Mouse (Mus musculus): ENCODE measurements around the gene Cbx4. TPM values are rescaled to one million over a fixed set of nuclear protein-coding genes. Genes with fewer than 3 reads are reported as not detected.

Cbx4 gene
- polyA plus RNA-seq, 1 experiment, result 17.2 TPM

- no peak for DNase-seq (ENCODE audit: low read depth in 1 of 2, low spot score in 2 of 2)
- Histone ChIP-seq H3K27ac (ENCODE audit: insufficient read depth, low read length) (no peak overlapping the region), H3K36me3 (ENCODE audit: control insufficient read depth, insufficient read depth, low read length) (no peaks in the 10 kb centered on the region), H3K4me3 (ENCODE audit: extremely low read depth, insufficient read depth, insufficient read length) (no peak overlapping the region), H3K4me1 (ENCODE audit: control insufficient read depth, insufficient read depth, insufficient read length) (peaks cover 7% of the 10 kb centered on the region; the same call in 1 of the 2 replicates), H3K27me3 (ENCODE audit: control insufficient read depth, insufficient read depth, low read length) (no peaks in the 10 kb centered on the region)
- TF ChIP-seq CTCF (IDR thresholded peaks at IDR 0.05; ENCODE audit: extremely low read depth, insufficient read depth, insufficient read length, insufficient replicate concordance) (no peak), POLR2A (IDR thresholded peaks at IDR 0.05; ENCODE audit: low read depth, low read length) (no peak)
- 83% methylated on average over 6 of the region's 6 CpGs for WGBS
These were observed 13.0 kb downstream of the Cbx4 start for GRCm38 (mm10) chr11:119072986-119073385.

DNA sequence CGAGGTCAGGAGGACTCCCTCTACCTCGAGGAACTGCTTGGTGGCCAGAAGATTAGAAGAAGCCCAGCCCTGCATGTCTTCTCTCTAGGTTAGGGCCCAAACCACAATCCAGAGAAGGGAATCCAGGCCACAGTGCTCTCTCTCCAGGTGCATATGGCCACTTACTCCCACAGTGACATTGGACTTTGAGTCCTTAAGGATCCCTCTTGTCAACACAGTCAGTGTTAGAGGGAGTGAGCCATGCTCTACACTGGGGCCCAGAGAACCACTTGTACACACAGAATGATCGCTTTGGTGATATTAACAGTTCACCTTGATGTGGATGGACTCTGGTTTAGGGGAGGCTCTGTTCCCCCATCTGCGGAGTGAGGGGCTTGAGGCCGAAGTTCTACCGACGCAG is 13.8 kb downstream of the Cbx4 start:
- H3K4me1 ChIP-seq (ENCODE audit: control insufficient read depth, insufficient read depth, insufficient read length), result peaks cover 7% of the 10 kb centered on the region; the same call in 1 of the 2 replicates
- TF ChIP-seq POLR2A (IDR thresholded peaks at IDR 0.05; ENCODE audit: low read depth, low read length), result no peak
- TF ChIP-seq CTCF (IDR thresholded peaks at IDR 0.05; ENCODE audit: extremely low read depth, insufficient read depth, insufficient read length, insufficient replicate concordance), result no peak
- no peak for DNase-seq (ENCODE audit: low read depth in 1 of 2, low spot score in 2 of 2)
- 80% methylated on average over 7 of the region's 7 CpGs for WGBS
- no peaks in the 10 kb centered on the region for H3K27me3 ChIP-seq (ENCODE audit: control insufficient read depth, insufficient read depth, low read length)
- no peaks in the 10 kb centered on the region for H3K36me3 ChIP-seq (ENCODE audit: control insufficient read depth, insufficient read depth, low read length)
- H3K4me3 ChIP-seq (ENCODE audit: extremely low read depth, insufficient read depth, insufficient read length), result no peak overlapping the region
- H3K27ac ChIP-seq (ENCODE audit: insufficient read depth, low read length), result no peak overlapping the region

DNA sequence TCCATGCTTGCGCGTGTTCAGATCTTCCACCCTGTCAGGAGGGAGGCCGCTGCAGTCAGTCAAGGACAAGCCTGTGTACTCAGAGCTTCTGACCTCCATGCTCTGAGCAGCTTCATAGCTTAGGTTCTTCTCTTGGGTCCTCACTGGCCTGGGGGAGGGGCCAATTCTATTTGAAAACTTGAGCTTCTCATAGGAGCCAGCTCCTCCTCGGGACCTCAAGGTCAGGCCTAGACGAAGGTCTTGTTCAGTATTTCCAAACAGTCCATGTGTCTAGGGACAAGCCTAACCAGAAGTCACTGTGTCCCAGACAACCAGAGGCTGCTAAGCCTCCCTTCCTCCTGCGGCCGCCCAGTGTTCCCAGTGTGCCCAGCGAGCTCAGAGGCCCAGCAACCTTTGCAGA is 19.2 kb downstream of the Cbx4 start:
- Histone ChIP-seq H3K36me3 (ENCODE audit: control insufficient read depth, insufficient read depth, low read length) (no peaks in the 10 kb centered on the region), H3K27ac (ENCODE audit: insufficient read depth, low read length) (no peak overlapping the region), H3K27me3 (ENCODE audit: control insufficient read depth, insufficient read depth, low read length) (0 out of 2 replicates have a peak, but pooled peaks cover 1% of the 10 kb centered on the region), H3K4me1 (ENCODE audit: control insufficient read depth, insufficient read depth, insufficient read length) (no peaks in the 10 kb centered on the region), H3K4me3 (ENCODE audit: extremely low read depth, insufficient read depth, insufficient read length) (no peak overlapping the region)
- no peak for DNase-seq (ENCODE audit: low read depth in 1 of 2, low spot score in 2 of 2)
- WGBS, result 90% methylated on average over 8 of the region's 8 CpGs
- no peak for TF ChIP-seq CTCF (IDR thresholded peaks at IDR 0.05; ENCODE audit: extremely low read depth, insufficient read depth, insufficient read length, insufficient replicate concordance)
- no peak for TF ChIP-seq POLR2A (IDR thresholded peaks at IDR 0.05; ENCODE audit: low read depth, low read length)

- WGBS, result 28% methylated on average over 3 of the region's 3 CpGs
- Histone ChIP-seq H3K27me3 (ENCODE audit: control insufficient read depth, insufficient read depth, low read length) (peaks cover 34% of the 10 kb centered on the region), H3K27ac (ENCODE audit: insufficient read depth, low read length) (no peak overlapping the region), H3K4me3 (ENCODE audit: extremely low read depth, insufficient read depth, insufficient read length) (no peak overlapping the region), H3K36me3 (ENCODE audit: control insufficient read depth, insufficient read depth, low read length) (no peaks in the 10 kb centered on the region), H3K4me1 (ENCODE audit: control insufficient read depth, insufficient read depth, insufficient read length) (peaks cover 30% of the 10 kb centered on the region; the same call in 1 of the 2 replicates)
- no peak for TF ChIP-seq POLR2A (IDR thresholded peaks at IDR 0.05; ENCODE audit: low read depth, low read length)
- TF ChIP-seq CTCF (IDR thresholded peaks at IDR 0.05; ENCODE audit: extremely low read depth, insufficient read depth, insufficient read length, insufficient replicate concordance), result no peak
- DNase-seq (ENCODE audit: low read depth in 1 of 2, low spot score in 2 of 2), result no peak
These were observed 26.8 kb downstream of the Cbx4 start for GRCm38 (mm10) chr11:119059256-119059655.

DNA sequence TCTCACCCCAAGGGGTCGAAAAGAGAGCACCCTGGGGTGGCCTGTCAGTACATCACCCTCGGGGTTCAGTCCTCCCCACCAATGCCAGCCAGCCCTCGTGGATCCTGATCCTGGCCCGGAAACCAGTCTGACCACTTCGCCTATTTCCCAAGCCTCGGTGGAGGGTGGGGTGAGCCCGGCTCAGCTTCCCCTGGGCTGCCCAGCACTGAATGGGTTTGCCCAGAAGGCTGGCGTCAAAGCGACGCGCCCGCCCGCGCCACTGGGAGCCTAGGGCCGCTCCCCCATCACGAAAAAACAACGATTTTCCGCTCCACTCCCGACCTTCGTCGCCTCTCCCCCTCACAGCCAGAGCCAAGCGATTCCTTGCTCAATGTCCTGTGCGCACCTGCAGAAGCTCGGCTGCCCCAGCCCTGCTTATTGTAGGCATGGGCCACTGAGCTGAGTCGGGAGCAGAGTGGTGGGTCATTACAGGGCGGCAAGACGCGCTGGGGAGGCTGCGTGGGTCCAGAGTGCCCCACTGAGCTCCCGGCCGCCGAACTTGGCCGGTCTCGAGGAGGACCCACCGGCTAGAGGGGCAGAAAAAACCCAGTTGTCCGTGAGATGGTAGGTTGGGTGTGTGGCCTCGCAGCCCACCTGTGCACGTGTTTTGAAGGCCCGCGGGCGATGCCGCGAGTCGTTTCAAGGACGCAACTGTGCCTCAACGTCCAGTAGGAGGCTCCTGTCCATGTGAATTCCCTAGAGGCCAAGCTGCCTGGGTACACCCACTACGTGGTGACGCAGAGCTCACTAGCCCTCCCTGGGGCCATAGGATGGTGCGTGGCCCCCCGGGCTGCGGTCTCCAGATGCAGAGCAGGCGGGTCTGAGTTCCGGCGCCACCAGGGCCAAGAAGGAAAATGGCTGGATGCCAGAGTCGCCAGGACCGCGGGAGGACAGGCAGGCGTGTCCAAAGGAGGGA is 27.7 kb downstream of the Cbx4 start:
- no peak overlapping the region; the same call in 1 of the 2 replicates for H3K4me3 ChIP-seq (ENCODE audit: extremely low read depth, insufficient read depth, insufficient read length)
- H3K36me3 ChIP-seq (ENCODE audit: control insufficient read depth, insufficient read depth, low read length), result no peaks in the 10 kb centered on the region
- H3K4me1 ChIP-seq (ENCODE audit: control insufficient read depth, insufficient read depth, insufficient read length), result peaks cover 36% of the 10 kb centered on the region; the same call in 1 of the 2 replicates
- DNase-seq (ENCODE audit: low read depth in 1 of 2, low spot score in 2 of 2), result no peak
- no peak overlapping the region for H3K27ac ChIP-seq (ENCODE audit: insufficient read depth, low read length)
- 6% methylated on average over 58 of the region's 58 CpGs for WGBS
- H3K27me3 ChIP-seq (ENCODE audit: control insufficient read depth, insufficient read depth, low read length), result peaks cover 39% of the 10 kb centered on the region
- TF ChIP-seq CTCF (IDR thresholded peaks at IDR 0.05; ENCODE audit: extremely low read depth, insufficient read depth, insufficient read length, insufficient replicate concordance) (no peak), POLR2A (IDR thresholded peaks at IDR 0.05; ENCODE audit: low read depth, low read length) (no peak)

DNA sequence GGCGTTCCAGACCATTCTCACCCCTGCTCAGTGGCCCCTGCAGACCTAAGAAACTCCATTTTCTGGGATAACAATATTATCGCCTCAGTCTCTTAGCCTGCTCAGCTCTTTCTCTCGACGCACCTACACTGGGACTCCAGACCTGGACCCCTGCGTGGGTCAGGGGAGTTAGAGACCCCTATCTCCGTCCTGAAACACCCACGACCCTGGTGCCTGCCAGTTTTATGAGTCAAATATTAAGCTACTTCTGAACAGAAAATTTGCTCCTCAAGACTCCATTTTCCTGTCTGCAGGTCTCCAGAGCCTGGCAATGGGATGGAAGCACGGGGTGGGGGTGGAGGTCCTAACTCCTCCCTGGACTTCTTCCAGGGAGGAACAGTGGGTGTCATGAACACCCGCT is 28.7 kb downstream of the Cbx4 start:
- Histone ChIP-seq H3K36me3 (ENCODE audit: control insufficient read depth, insufficient read depth, low read length) (no peaks in the 10 kb centered on the region), H3K27ac (ENCODE audit: insufficient read depth, low read length) (no peak overlapping the region), H3K4me3 (ENCODE audit: extremely low read depth, insufficient read depth, insufficient read length) (peak overlapping the region; percentile 71; the same call in 1 of the 2 replicates), H3K4me1 (ENCODE audit: control insufficient read depth, insufficient read depth, insufficient read length) (peaks cover 44% of the 10 kb centered on the region), H3K27me3 (ENCODE audit: control insufficient read depth, insufficient read depth, low read length) (peaks cover 43% of the 10 kb centered on the region)
- no peak for DNase-seq (ENCODE audit: low read depth in 1 of 2, low spot score in 2 of 2)
- TF ChIP-seq CTCF (IDR thresholded peaks at IDR 0.05; ENCODE audit: extremely low read depth, insufficient read depth, insufficient read length, insufficient replicate concordance), result no peak
- WGBS, result 6% methylated on average over 9 of the region's 9 CpGs

Measured in spleen, adult 2 months (tissue).